Mouse (Mus musculus): ENCODE results near the gene Ctnna3. TPM values are rescaled to one million over a fixed set of nuclear protein-coding genes. Genes with fewer than 3 reads are reported as not detected.

Ctnna3 gene
- polyA plus RNA-seq, 1 experiment from 2014 or later: 0.41 TPM

- DNase-seq (ENCODE audit: low spot score): peak; percentile 28
Observed at GRCm38 (mm10) chr10:63421739-63422735, 7.9 kb upstream of the Ctnna3 start, which contains the start of gene Gm7075. TSS of gene Gm7075 (minus strand) at chr10:63421789.

DNA sequence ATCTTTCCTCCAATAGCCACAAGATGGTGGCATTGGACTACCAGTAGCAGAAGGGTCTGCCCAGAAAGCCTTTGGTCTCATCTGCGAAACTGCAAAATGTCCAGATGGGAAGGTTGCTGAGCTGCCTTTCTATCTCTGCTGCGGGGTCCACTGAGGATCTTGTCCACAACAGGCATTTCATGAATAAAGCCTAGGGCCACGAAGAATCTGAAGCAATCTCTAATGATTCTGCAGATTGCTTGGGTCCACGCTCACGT, 7.2 kb upstream of the Ctnna3 start:
- H3K4me2 ChIP-seq (ENCODE audit: low read length): no peak overlapping the region
- H3K9ac ChIP-seq (ENCODE audit: low read length): no peak overlapping the region
- H3K9me3 ChIP-seq (replicated peaks; ENCODE audit: control insufficient read depth, low read length): no peaks in the 10 kb centered on the region
- WGBS: 94% methylated on average over 5 of the region's 5 CpGs
- no peak overlapping the region for H3K27ac ChIP-seq (ENCODE audit: low read depth, low read length)
- DNase-seq (ENCODE audit: low spot score) (no peak), ATAC-seq (no peak)
- H3K4me3 ChIP-seq (ENCODE audit: low read depth, low read length): no peak overlapping the region
- no peaks in the 10 kb centered on the region for H3K36me3 ChIP-seq (ENCODE audit: control insufficient read depth, insufficient read depth, low read length)
- H3K4me1 ChIP-seq (ENCODE audit: control insufficient read depth, insufficient read depth, low read length): no peaks in the 10 kb centered on the region
- H3K27me3 ChIP-seq (replicated peaks; ENCODE audit: control insufficient read depth, insufficient read depth, low read length): no peaks in the 10 kb centered on the region

More at GRCm38 (mm10) chr10:63421739-63422735, 7.9 kb upstream of the Ctnna3 start, which contains the start of gene Gm7075:
- Histone ChIP-seq H3K36me3 (ENCODE audit: control insufficient read depth, insufficient read depth, low read length) (no peaks in the 10 kb centered on the region), H3K4me2 (ENCODE audit: low read length) (no peak within 1 kb of the TSS), H3K4me1 (ENCODE audit: control insufficient read depth, insufficient read depth, low read length) (no peaks in the 10 kb centered on the region), H3K4me3 (ENCODE audit: low read depth, low read length) (no peak within 1 kb of the TSS), H3K27ac (ENCODE audit: low read depth, low read length) (no peak within 1 kb of the TSS), H3K27me3 (replicated peaks; ENCODE audit: control insufficient read depth, insufficient read depth, low read length) (no peaks in the 10 kb centered on the region), H3K9me3 (replicated peaks; ENCODE audit: control insufficient read depth, low read length) (no peaks in the 10 kb centered on the region), H3K9ac (ENCODE audit: low read length) (no peak within 1 kb of the TSS)
- no peak for ATAC-seq
- 85% methylated on average over 18 of the region's 18 CpGs for WGBS

DNA sequence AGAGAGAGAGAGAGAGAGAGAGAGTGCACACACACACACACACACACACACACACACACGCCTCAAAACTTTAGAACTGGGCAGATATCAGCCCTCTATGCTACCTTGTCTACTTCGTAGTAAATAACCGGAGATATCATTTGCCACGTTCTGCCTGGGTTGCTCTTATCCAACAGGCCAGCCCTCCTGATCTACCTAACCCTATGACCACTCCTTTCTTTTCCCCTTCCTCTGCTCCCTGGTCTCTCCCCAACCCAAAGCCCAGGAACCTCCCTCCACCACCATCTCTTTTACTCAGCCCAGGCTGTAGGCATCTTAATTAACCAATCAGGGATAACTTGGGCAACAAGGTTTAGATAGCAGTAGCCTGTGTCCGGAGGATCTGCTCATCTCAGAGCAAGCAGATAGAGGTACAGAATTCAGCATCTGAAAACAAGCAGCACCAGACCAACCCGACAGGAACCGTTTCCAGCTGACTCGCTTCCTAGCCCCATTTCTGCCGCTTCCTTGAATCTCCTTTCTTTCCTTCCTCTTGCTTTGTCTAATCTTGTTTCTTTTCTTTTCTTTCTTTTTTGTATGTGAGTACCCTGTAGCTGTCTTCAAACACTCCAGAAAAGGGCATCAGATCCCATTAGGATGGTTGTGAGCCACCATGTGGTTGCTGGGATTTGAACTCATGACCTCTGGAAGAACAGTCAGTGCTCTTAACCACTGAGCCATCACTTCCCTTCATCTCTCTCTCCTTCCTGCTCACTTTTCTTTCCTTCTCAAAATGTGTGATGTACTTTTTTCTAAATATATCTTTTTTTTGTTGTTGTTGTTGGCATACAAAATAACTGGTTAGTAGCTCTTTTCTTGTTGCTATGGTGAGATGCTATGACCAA, 6.1 kb upstream of the Ctnna3 start:
- H3K27ac ChIP-seq (ENCODE audit: low read depth, low read length): no peak overlapping the region
- no peaks in the 10 kb centered on the region for H3K27me3 ChIP-seq (replicated peaks; ENCODE audit: control insufficient read depth, insufficient read depth, low read length)
- no peaks in the 10 kb centered on the region for H3K4me1 ChIP-seq (ENCODE audit: control insufficient read depth, insufficient read depth, low read length)
- no peaks in the 10 kb centered on the region for H3K9me3 ChIP-seq (replicated peaks; ENCODE audit: control insufficient read depth, low read length)
- no peak overlapping the region for H3K4me2 ChIP-seq (ENCODE audit: low read length)
- H3K9ac ChIP-seq (ENCODE audit: low read length): no peak overlapping the region
- H3K4me3 ChIP-seq (ENCODE audit: low read depth, low read length): no peak overlapping the region
- ATAC-seq (no peak), DNase-seq (ENCODE audit: low spot score) (no peak)
- WGBS: 81% methylated on average over 9 of the region's 9 CpGs
- H3K36me3 ChIP-seq (ENCODE audit: control insufficient read depth, insufficient read depth, low read length): no peaks in the 10 kb centered on the region

- H3K4me3 ChIP-seq (ENCODE audit: low read depth, low read length): no peak overlapping the region
- no peaks in the 10 kb centered on the region for H3K27me3 ChIP-seq (replicated peaks; ENCODE audit: control insufficient read depth, insufficient read depth, low read length)
- no peak overlapping the region for H3K9ac ChIP-seq (ENCODE audit: low read length)
- ATAC-seq (no peak), DNase-seq (ENCODE audit: low spot score) (peak; percentile 34)
- no peaks in the 10 kb centered on the region for H3K36me3 ChIP-seq (ENCODE audit: control insufficient read depth, insufficient read depth, low read length)
- no peaks in the 10 kb centered on the region for H3K4me1 ChIP-seq (ENCODE audit: control insufficient read depth, insufficient read depth, low read length)
- no peak overlapping the region for H3K4me2 ChIP-seq (ENCODE audit: low read length)
- H3K27ac ChIP-seq (ENCODE audit: low read depth, low read length): no peak overlapping the region
- no peaks in the 10 kb centered on the region for H3K9me3 ChIP-seq (replicated peaks; ENCODE audit: control insufficient read depth, low read length)
Observed at GRCm38 (mm10) chr10:63424475-63424814, 5.5 kb upstream of the Ctnna3 start.

- 82% methylated on average over 8 of the region's 8 CpGs for WGBS
- H3K9me3 ChIP-seq (replicated peaks; ENCODE audit: control insufficient read depth, low read length): no peaks in the 10 kb centered on the region
- H3K27me3 ChIP-seq (replicated peaks; ENCODE audit: control insufficient read depth, insufficient read depth, low read length): no peaks in the 10 kb centered on the region
- H3K36me3 ChIP-seq (ENCODE audit: control insufficient read depth, insufficient read depth, low read length): no peaks in the 10 kb centered on the region
- H3K4me1 ChIP-seq (ENCODE audit: control insufficient read depth, insufficient read depth, low read length): no peaks in the 10 kb centered on the region
- ATAC-seq: no peak
- H3K9ac ChIP-seq (ENCODE audit: low read length): no peak overlapping the region
- H3K4me3 ChIP-seq (ENCODE audit: low read depth, low read length): no peak overlapping the region
- no peak overlapping the region for H3K4me2 ChIP-seq (ENCODE audit: low read length)
- no peak overlapping the region for H3K27ac ChIP-seq (ENCODE audit: low read depth, low read length)
- no peak for DNase-seq (ENCODE audit: low spot score)
Observed at GRCm38 (mm10) chr10:63427146-63427545, 2.8 kb upstream of the Ctnna3 start.

DNA sequence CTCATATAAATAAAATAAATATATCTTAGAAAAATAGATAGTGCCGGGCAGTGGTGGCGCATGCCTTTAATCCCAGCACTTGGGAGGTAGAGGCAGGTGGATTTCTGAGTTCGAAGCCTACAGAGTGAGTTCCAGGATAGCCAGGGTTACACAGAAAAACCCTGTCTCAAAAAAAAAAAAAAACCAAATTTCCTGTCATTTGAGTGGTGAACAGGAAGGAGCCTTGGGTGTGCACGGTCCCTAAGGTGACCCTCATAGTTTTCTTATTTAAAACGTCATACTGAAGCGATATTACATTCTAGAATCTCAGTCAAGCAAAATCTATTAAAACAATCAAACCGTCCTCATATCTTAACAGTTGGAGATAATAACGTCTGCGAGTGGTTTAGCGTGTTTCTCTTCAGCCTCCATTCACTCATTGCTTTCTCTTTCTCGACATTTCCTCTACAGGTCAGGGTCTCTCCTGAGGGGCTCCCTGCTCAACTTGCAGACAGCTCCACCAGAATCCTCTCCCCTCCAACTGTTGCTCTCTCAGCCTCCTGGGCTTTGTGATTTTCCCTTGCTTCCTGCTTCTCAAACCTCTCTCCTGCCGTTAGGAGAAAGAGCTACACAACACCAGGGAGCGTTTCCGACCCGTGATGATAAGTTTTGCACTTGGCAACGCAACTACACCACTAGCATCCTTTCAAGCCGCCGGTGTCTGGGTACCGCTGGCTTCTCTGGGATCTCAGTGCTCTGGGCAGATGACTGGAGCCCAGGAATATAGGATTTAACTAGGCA, 1.5 kb upstream of the Ctnna3 start:
- WGBS: 25% methylated on average over 19 of the region's 19 CpGs
- peak overlapping the region; percentile 61 for H3K9ac ChIP-seq (ENCODE audit: low read length)

GRCm38 (mm10) chr10:63429023-63429340, 916 bp upstream of the Ctnna3 start:
- Histone ChIP-seq H3K9me3 (replicated peaks; ENCODE audit: control insufficient read depth, low read length) (no peaks in the 10 kb centered on the region), H3K4me1 (ENCODE audit: control insufficient read depth, insufficient read depth, low read length) (no peaks in the 10 kb centered on the region), H3K9ac (ENCODE audit: low read length) (peak overlapping the region; percentile 61), H3K4me2 (ENCODE audit: low read length) (peak overlapping the region; percentile 60), H3K27me3 (replicated peaks; ENCODE audit: control insufficient read depth, insufficient read depth, low read length) (no peaks in the 10 kb centered on the region), H3K36me3 (ENCODE audit: control insufficient read depth, insufficient read depth, low read length) (no peaks in the 10 kb centered on the region), H3K4me3 (ENCODE audit: low read depth, low read length) (peak overlapping the region; percentile 75), H3K27ac (ENCODE audit: low read depth, low read length) (no peak overlapping the region)
- 2% methylated on average over 11 of the region's 11 CpGs for WGBS
- ATAC-seq (no peak), DNase-seq (ENCODE audit: low spot score) (no peak)

More for the DNA sequence above, 1.5 kb upstream of the Ctnna3 start:
- Histone ChIP-seq H3K9me3 (replicated peaks; ENCODE audit: control insufficient read depth, low read length) (no peaks in the 10 kb centered on the region), H3K27me3 (replicated peaks; ENCODE audit: control insufficient read depth, insufficient read depth, low read length) (no peaks in the 10 kb centered on the region), H3K4me3 (ENCODE audit: low read depth, low read length) (peak overlapping the region; percentile 75), H3K36me3 (ENCODE audit: control insufficient read depth, insufficient read depth, low read length) (no peaks in the 10 kb centered on the region), H3K4me1 (ENCODE audit: control insufficient read depth, insufficient read depth, low read length) (no peaks in the 10 kb centered on the region), H3K4me2 (ENCODE audit: low read length) (peak overlapping the region; percentile 60), H3K27ac (ENCODE audit: low read depth, low read length) (no peak overlapping the region)
- ATAC-seq: no peak
- DNase-seq (ENCODE audit: low spot score): peak; percentile 56

- peak overlapping the region; percentile 75 for H3K4me3 ChIP-seq (ENCODE audit: low read depth, low read length)
- DNase-seq (ENCODE audit: low spot score) (peak; percentile 96), ATAC-seq (peak; percentile 94)
- no peaks in the 10 kb centered on the region for H3K4me1 ChIP-seq (ENCODE audit: control insufficient read depth, insufficient read depth, low read length)
- peak overlapping the region; percentile 55; the same call in 1 of the 2 replicates for H3K27ac ChIP-seq (ENCODE audit: low read depth, low read length)
- H3K27me3 ChIP-seq (replicated peaks; ENCODE audit: control insufficient read depth, insufficient read depth, low read length): no peaks in the 10 kb centered on the region
- H3K9ac ChIP-seq (ENCODE audit: low read length): peak overlapping the region; percentile 69
- no peaks in the 10 kb centered on the region for H3K36me3 ChIP-seq (ENCODE audit: control insufficient read depth, insufficient read depth, low read length)
- H3K4me2 ChIP-seq (ENCODE audit: low read length): peak overlapping the region; percentile 60
- WGBS: under 1% methylated on average over 33 of the region's 34 CpGs
- H3K9me3 ChIP-seq (replicated peaks; ENCODE audit: control insufficient read depth, low read length): no peaks in the 10 kb centered on the region
Observed at GRCm38 (mm10) chr10:63429380-63429779, 518 bp upstream of the Ctnna3 start.

Measured in forebrain, embryonic 14.5 days (tissue).